Mouse (Mus musculus) spleen, adult 18-20 months (tissue): Measurements from ENCODE around the gene Kcna6.

ENCODE experiments used
- DNase-seq, 2 experiments: peaks; one replicate each; pipeline ENCODE4 v3.0.0; 2022; ENCODE audit warnings: mixed read lengths in 2 of 2

Kcna6 gene

GRCm38 (mm10) chr6:126740211-126741142, at the start of gene Kcna6:
Gene Kcna6, minus strand, starts transcription at chr6:126740674.
- DNase-seq = no peak

DNA sequence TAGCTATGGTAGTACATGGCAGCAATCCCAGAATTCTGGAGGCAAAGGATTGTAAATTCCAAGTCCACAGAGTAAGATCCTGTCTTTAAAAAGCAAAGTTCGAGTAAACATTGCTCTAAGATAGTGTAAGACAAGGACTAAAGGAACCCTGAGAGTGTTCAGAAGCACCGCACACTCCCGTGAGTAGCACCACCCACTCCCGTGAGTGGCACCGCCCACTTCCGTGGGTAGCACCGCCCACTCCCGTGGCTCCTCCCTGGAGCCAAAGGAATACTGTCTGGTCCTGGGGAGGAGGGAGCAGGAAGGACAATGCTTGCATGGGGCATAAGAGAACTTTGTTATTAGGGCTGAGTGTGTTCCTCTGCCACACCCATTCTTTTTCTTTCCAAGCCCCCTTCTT, 48.4 kb upstream of the Kcna6 start:
- no peak for DNase-seq

GRCm38 (mm10) chr6:126784206-126784605, 43.7 kb upstream of the Kcna6 start:
- no peak for DNase-seq

GRCm38 (mm10) chr6:126783651-126784066, 43.2 kb upstream of the Kcna6 start:
- DNase-seq = no peak

DNA sequence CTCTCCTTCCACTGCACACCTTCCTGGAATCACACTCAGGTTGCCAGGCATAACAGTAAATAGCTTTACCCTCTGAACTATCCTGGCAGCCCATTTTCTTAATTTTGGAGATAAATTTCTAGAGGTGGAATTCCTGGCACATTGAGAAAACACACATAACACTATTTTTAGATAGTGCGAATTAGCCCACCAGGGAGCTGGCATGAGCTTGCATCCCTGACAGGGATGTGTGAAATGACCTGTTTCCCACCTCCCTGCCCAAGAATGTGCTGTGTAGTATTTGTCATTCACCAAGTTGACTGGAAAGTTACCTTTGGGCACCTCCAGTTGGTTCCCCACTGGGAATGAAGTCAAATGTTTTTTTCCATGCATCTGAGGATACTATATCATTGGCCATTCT, 42.6 kb upstream of the Kcna6 start:
- DNase-seq = no peak

- no peak for DNase-seq
Measured at GRCm38 (mm10) chr6:126777889-126778288, 37.4 kb upstream of the Kcna6 start.

GRCm38 (mm10) chr6:126773873-126774272, 33.4 kb upstream of the Kcna6 start:
- no peak for DNase-seq

DNA sequence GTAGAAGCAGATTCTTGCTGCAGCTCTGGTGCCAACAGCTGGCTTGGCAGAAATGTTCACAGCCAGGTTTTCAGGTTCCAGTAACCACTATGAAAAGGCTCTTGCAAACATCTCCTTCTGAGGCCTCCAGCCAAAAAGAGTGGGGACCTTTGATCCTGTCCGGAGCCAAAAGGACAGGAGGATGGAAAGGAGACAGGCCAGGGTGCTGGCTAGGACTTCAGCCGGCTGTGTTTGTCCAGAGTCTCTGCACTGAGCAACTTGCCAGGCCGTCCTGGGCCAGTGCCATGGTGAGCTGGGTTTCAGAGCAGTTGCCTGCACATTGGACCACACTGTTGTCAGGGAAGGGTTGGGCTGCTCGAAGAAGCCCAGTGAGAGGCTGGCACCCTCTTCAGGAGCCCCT, 31.9 kb upstream of the Kcna6 start:
- DNase-seq = no peak

DNA sequence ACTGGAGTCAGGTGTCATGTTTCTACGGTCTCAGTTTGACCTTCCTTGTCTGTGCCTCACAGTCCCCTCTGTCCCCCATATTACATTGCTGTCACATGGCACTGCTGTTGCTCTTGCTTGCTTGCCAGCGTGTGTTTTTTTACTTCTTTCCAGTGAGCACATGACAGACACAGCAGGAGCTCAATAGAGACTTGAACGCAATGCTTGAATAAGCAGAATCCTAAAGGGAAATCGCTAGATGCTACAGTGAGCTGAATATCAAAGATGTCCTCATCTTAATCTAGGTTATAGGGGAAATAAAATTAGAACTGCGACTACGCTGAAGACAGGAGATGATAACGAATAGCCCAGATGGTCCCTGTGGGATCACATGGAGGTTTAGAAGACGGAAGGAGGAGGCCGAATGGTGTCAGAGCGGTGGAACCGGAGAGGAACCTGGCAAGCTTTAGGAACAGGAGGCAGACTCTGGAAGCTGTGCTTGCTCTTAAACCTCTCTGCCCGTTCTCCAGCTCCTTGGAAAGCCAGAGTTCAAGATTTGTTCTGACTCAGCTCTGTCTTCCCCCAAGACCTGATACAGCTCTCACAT, 29.8 kb upstream of the Kcna6 start:
- no peak for DNase-seq

DNA sequence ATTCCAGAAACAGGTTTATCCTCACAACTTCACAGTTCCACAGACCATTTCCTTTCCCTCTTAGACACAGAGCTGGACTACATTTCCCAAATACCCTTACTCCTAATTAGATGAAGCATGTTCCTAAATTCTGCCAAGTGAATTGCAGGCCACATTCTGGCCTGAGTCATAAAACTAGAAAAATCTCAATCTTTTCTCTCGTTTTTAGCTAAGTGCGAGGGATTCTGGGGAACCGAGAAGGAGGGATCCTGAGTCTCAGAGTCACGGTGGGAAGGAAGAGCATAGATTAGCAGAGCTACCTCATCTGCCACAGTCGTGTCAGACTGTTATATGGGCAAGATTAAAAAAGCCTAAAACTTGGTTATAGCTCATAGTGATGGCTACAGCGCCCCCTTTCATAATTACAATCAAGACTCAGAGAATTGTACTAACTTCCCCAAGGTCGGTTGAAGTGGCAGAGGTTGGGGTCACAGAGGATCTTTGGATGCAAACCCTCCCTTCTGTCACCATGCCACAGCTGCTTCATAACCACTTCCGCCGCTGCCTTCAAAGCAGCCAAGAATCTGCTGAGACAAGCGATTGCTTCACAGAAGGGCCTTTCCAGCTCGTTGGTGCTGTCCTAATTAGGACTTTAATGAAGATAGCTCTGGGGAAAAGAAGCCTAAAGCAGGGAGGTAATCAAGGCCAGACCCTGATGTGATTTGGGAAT, 28.6 kb upstream of the Kcna6 start:
- DNase-seq = no peak

GRCm38 (mm10) chr6:126767610-126768532, 27.4 kb upstream of the Kcna6 start:
- no peak for DNase-seq

DNA sequence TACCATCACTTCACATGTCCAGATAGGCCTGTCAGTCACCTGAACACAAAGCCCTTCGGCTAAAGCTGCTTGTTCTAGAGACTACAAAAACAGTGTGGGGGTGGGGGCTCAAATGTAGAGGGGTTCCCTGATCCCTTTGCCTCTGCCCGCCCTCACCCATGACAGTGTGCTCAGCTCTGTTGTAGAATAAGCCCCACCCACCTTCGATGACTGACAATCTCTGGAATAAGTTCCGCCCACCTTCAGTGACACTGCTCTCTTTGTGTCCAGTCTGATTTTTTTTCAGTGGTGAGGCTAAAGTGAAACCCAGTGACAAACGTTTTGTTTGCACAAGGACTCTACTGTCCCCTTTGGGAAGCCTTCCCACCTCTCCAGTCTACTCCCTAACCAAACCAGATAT, 26.1 kb upstream of the Kcna6 start:
- no peak for DNase-seq

DNA sequence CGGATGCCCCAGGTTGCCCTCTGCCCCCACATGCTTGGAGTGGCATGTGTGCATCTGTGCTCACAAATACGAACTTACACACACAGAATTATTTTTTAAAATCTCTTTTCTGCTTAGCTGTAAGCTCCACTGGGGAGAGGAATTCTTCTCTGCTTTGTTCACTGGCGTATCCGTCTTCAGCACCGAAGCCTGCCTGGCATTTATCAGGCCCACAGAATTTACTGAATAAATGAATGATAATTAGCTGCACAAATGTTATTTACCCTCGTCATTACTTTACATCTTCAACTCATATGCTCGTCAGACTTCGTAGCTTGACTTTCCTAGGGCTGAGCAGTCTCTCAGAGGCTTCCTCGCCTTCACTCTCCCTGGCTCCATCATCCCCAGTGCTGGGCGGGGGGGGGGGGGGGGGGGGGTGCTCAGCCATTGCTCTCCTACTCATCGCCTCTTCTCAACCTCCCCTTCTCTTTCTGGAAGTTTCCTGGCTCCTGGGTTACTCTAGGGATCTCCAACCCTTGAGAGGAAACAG, 24.2 kb upstream of the Kcna6 start:
- no peak for DNase-seq

DNA sequence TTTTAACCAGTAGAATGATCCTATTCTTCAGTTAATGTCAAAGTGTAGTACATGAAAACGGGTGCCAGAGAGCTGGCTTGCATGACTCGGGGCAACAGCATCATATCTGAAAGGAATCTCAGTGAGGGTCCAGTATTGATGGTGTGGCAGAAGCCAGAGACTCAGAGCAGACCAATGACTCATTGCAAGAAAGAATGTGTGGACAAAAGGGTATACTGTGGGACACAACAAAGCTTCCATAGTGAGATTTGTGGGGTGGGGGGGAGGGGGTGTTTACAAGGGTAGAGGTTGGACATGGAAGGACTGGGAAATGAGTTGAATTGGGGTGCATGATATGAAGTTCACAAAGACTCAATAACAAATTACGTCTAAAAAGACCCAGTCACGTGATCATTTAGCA, 20.9 kb upstream of the Kcna6 start:
- DNase-seq = no peak

DNA sequence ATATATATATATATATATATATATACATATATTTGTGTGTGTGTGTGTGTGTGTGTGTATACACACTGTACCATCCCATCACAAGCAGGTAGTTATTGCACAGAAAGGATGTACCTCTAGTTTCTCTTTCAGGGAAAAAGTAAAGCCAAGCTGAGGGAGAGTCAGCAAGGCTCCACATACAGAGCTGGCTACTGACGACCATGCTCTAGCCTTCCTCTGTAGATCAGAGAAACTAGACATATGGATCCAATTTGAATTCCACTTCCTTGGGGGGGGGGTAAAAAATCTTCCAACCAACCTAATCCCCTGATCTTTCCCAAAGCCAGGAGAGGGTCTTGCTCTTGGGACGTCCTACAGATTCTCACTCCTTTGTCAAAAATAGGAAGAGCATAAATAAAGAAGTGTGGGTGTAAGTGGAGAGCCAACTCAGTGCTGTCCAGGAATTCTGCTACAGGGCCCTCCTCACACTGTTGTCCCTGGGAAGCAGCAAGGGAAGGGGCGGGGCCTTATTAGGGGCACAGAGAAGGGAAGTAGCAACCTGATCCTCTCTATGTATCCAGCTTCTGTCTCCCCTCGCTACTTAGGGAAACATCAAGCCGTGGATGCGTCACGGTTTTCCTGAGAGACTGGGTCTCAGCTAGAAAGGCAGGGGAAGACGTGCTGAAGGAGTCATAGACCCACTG, 15.4 kb upstream of the Kcna6 start:
- DNase-seq = no peak

GRCm38 (mm10) chr6:126752520-126752919, 12.0 kb upstream of the Kcna6 start:
- no peak for DNase-seq

GRCm38 (mm10) chr6:126745888-126746287, 5.4 kb upstream of the Kcna6 start:
- no peak for DNase-seq

- no peak for DNase-seq
Measured at GRCm38 (mm10) chr6:126742610-126743009, 2.1 kb upstream of the Kcna6 start.

- no peak for DNase-seq
Measured at GRCm38 (mm10) chr6:126739326-126740210, 906 bp downstream of the Kcna6 start.

DNA sequence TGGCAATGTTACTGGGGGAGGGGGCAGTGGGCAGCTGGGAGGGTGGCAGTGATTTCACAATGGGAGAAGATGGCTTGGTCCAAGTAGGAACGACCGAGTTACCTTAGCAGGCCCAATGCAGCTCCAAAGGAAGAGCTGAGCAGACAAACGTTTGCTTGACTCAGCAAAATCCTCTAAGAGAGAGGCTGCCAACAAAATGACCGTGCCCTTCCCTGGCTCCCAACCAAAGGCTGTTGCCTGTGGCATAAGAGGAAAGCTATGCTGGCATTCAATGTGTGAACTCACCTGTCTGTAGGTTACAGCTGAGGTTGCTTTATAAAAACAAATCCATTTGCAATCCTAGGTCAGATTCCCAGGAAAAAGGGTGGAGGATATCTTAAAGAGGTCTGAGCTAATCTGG, 3.5 kb downstream of the Kcna6 start:
- no peak for DNase-seq

GRCm38 (mm10) chr6:126735806-126736205, 4.7 kb downstream of the Kcna6 start:
- no peak for DNase-seq
